Mouse (Mus musculus) mature B cell (primary cell): ENCODE data around the gene Apol11b.
"Not testable (repeated sequence)": the region's sequence is repeated elsewhere in the genome, so short reads cannot be mapped to it uniquely, and the experiment has no call there.

Experiments used
- in situ Hi-C: fragments of 300-500 bp; cut with MboI; formaldehyde crosslinking; loops from 2 replicates; pipeline ENCODE4 v1.14.3; 2019

Apol11b gene

GRCm38 (mm10) chr15:77643176-77643575 lies at the start of gene Apol11b:
Apol11b (minus strand) TSS chr15:77643286.
- in situ Hi-C loops: not testable (repeated sequence)

- in situ Hi-C loops: not testable (repeated sequence)
Measured at GRCm38 (mm10) chr15:77691532-77692311, 48.6 kb upstream of the Apol11b start.

DNA sequence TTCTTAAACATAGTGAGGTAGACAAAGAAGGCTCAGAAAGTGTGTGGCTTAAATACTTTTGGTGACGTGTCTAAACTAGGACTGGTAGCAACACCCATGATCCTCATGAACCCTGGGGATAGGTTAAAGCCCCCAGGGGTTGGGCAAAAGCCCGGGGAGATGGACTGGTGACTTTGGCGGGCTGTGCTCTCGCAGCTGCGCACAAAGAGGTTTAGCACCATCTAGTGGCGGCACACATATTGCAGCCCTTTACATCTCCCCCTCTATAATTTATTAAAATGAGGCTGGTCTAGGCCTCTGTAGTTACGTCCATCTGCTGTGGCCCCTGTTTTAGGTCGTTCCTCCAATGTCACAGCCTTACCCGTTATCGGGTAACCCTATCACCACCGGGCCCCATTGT lies 40.9 kb upstream of the Apol11b start:
- in situ Hi-C loops: not testable (repeated sequence)

DNA sequence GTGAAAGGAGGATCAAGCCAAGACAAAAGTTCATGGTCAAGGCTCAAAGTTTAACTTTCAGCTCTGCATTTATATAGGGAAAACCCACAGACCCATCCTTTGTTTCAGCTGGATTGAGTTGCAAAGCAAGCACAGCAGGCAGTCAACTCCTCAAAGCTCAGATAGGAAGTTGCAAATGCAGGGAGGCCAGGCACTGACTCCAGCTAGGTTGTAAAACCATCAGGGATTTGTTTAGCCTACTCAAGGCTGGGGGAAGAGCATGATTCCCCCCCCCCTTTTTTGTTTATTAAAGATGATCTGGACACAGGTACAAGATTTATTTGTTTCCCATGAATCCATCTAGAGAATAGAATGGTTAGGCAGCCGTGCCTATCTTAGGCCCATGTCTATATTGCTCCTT lies 31.0 kb upstream of the Apol11b start:
- in situ Hi-C loops: not testable (repeated sequence)

DNA sequence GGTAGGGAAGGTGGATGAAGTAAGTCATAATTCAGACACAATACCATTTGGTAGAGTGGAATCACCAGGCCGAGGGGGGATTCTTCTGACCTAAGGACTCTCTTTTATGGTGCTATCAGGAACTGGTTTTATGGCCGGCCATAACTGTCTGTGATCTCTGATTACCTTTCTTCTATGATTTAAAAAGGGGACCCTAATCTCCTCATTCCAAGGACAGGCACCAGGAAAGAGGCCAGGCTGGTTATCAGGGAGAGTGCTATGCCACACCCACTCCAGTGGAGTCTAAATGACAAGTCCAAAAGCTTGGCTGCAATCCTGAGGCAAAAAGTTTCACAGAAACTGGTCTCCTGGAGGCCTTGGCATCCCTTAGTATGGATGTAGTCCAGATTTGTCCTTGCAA lies 18.8 kb upstream of the Apol11b start:
- in situ Hi-C loops: not testable (repeated sequence)

DNA sequence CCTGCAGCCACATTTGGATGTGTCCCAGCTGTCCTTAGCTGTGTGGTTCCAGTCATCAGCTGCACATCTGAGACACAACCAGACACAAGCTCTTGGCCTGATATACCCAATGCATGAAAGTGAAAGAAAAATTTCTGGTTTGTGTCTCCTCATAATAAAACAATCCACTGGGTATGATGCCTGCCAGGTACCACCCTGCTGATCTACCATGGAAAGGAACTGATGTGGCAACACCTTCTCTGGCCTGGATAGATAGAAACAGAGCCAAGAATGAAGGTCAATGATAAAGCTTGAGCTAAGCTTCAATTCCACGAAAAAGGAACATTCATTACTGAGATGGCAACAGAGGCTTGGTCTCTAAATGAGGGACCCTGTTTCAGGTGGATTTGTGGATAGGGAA lies 16.7 kb upstream of the Apol11b start:
- in situ Hi-C loops: not testable (repeated sequence)

- in situ Hi-C loops: not testable (repeated sequence)
Measured at GRCm38 (mm10) chr15:77651143-77651542, 8.1 kb upstream of the Apol11b start.

GRCm38 (mm10) chr15:77629822-77630221 lies 13.3 kb downstream of the Apol11b start:
- in situ Hi-C loops: not testable (repeated sequence)

DNA sequence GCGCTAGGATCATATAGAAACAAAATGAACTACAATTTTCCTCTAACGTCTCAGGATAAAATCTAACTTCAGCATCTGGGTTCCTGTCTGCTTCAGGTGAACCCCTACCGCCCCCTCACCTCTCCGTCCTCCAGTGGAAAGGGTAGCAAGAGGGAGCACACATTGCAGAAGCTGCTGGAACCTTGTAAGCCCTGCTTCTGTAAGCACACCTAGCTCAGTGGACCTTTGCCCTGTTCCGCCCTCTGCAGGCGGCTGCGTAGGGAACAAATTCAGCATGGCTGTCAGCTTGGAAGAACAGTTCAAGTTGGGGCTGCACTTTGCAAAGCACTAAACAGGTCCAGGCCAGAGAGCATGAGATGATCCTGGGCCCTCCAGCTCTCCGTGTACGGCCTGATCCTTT lies 14.4 kb downstream of the Apol11b start:
- in situ Hi-C loops: not testable (repeated sequence)

- in situ Hi-C loops: not testable (repeated sequence)
Measured at GRCm38 (mm10) chr15:77626471-77626870, 16.6 kb downstream of the Apol11b start.

- in situ Hi-C loops: no loop called here
Measured at GRCm38 (mm10) chr15:77624710-77625109, 18.4 kb downstream of the Apol11b start.

DNA sequence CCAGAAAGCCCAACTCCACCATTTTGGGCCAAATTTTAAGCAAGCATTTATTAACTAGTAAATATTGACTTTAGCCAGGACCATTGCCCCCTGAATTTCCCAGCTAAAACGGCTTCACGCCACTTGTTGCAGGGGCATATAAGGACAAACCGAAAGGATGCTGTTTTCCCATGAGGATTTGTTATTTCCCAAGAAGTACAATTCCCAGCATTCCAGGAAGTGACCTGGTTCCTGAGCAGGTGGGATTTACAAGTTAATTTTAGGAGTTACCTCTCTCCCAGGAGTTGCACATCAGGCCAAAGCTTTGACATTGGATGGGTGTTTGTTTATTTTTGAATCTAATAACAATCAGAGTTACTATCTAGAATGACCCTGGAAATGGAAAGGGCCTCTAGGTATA lies 37.0 kb downstream of the Apol11b start:
- in situ Hi-C loops: no loop called here

GRCm38 (mm10) chr15:77598958-77599357 lies 44.1 kb downstream of the Apol11b start, which contains the start of gene Gm36245:
Gm36245 (plus strand) TSS chr15:77599258.
- in situ Hi-C loops: no loop called here

GRCm38 (mm10) chr15:77598429-77598828 lies 44.7 kb downstream of the Apol11b start:
- in situ Hi-C loops: no loop called here

- in situ Hi-C loops: no loop called here
Measured at GRCm38 (mm10) chr15:77595961-77596360, 47.1 kb downstream of the Apol11b start, which contains the start of gene Apol10b. Apol10b (minus strand) TSS chr15:77596125.

DNA sequence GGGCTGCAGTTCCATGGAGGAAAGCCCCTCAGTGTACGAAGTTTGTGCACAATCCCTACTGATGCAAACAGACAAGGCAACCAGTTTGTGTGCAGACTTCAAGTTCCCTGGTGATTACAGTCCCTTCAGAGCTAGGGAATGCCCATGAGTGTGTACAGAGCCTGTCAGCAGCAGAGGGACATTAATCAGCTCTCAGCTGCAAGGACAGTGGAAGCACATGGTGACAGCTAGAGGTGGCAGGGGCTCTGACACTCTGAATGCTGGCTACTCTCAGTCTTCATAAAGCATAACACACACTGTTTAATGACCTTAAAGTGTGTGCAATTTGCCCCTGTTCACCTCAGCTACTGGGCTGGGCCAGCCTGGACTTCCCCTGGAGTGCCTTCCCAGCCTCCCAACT lies 49.5 kb downstream of the Apol11b start:
- in situ Hi-C loops: no loop called here

- in situ Hi-C loops: no loop called here
Measured at GRCm38 (mm10) chr15:77590881-77591280, 52.2 kb downstream of the Apol11b start.

DNA sequence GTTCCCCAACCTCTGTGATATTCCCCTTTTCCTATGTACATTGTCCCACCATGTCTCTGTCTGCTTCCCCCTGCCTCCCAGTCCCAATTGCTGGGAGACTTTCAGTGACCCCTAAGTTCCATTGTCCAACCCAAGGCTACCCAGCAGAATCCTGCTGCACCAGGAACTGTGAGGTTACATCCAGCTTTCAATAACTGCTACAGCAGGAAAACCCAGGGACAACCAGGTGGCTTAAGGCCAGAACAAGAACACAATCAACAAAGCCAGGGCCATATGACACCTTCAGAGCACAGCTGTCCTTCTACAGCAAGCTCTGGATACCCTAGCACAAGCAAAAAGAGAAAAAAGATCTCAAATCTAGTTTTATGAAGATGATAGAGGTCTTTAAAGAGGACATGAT lies 54.1 kb downstream of the Apol11b start:
- in situ Hi-C loops: no loop called here

DNA sequence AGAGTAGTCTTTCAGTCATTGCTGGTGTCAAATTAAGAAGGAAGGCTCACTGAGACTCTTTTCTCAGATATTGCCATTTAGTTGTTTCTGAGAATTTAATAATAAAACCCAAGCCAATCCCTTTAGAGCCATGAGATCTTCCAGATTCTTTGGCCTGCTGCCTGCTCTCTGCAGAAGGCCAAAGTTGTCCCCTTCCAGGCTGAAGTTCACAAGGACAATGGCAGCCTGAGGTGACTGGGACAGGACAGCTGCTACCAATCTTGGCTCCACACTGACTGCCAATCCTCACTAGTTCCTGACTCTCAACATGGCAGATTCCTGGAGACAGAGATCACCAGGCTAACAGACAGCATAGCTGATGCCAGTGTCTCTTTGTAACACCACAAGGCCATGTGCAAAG lies 56.1 kb downstream of the Apol11b start:
- in situ Hi-C loops: no loop called here
